Mouse (Mus musculus) kidney, adult 18-20 months (tissue): Measurements from ENCODE around the gene B3gnt2.
"Not testable (repeated sequence)": the region's sequence is repeated elsewhere in the genome, so short reads cannot be mapped to it uniquely, and the experiment has no call there.

Experiments used
- DNase-seq: peaks from one replicate; pipeline ENCODE4 v3.0.0; 2021

B3gnt2 gene

DNA sequence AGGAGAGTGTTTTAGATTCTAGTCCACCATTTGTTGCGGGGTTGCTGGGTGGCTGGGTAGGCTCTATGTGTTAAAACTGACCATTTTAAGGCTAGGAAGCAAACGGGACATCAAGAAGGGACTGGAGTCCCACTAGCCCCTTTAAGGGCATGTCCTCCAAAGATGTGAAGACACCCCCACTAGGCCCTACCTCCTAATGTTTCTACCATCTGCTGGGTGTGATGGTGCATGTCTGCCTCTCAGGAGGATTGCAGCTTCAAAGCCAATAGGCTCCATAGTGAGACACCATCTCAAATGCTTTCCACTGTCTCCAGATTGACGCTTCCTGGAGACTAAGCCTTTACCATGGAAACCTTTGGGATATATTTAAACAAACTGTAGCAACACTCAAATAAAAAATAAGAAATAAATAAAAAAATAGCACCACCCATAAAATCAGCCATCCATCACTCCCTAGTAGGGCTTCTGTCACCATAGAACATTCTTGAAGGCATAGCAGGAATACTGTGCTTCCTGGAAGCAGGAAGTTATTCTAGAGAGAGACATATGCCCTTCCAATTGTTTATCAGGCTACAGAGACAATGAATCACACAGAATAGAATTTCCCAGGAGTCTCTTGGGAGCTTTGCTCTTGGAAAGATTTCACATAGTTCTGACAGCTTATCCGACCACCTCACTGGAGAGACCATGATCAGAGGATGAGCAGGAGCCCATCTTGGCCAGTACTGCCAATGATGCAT is 97.0 kb downstream of the B3gnt2 start:
- no peak for DNase-seq

DNA sequence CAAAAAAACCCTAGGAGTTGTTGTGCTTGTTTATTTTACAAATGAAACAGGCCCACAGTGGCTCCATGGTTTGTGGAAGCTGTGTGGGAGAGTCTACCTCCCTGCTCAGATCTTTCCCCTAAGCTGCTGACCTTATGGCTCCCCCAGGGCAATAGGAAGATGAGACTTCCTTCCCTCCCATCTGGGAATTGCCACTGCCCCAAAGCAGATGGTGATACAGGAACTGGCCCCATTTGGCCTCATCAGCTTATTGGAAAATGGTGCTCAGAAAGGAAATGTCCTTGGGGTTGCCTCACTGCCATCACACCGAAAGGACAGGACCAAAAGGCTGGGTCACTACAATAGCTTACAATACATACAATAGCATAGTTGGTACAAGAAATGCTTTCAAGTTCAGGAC is 97.7 kb downstream of the B3gnt2 start:
- DNase-seq = no peak

DNA sequence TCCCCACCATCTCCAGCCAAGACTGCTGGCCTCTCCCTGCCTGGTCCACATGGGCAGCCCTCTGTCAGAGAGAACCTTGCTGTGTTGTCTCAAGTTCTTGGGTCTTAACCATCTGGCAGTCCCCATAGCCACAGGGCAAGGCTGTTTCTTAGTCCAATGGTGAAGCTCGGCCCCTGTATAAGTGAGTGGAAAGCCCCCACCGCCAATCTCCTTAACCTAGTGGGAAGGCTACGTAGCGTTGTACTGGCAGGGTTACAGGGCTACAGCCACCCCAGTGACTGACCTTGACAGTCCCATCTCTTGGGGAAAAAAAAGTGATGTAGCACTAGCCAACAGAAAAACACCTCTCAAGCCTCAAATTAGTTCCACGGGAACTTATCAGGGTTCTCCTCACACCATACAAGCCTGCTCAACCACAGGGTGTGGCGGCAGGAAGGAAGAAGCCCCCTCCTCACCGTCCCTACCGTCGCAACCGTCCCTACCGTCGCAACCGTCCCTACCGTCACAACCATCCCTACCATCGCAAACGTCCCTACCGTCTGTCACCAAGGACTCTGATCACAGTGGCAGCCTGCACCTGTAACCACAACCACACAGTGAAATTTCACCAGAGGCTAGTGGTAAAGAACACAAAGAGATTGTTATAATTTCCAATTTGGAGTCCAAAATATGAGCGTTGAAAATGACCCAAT is 98.4 kb downstream of the B3gnt2 start:
- no peak for DNase-seq

DNA sequence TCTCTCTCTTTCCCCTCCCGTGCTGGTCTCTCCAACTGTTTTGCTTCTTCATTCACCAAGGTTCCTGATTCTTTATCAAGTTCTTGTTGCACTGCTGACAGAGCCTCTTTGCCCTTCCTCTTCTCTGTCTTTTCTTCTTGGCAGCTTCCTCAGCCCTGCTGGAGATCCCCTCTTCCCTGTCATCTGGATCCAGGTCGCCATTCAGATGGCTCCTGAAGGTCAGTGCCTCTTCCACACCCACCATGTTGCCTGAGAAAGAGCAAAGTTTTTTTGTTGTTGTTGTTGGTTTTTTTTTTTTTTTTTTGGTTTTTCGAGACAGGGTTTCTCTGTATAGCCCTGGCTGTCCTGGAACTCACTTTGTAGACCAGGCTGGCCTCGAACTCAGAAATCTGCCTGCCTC is 101.0 kb downstream of the B3gnt2 start:
- DNase-seq = no peak

DNA sequence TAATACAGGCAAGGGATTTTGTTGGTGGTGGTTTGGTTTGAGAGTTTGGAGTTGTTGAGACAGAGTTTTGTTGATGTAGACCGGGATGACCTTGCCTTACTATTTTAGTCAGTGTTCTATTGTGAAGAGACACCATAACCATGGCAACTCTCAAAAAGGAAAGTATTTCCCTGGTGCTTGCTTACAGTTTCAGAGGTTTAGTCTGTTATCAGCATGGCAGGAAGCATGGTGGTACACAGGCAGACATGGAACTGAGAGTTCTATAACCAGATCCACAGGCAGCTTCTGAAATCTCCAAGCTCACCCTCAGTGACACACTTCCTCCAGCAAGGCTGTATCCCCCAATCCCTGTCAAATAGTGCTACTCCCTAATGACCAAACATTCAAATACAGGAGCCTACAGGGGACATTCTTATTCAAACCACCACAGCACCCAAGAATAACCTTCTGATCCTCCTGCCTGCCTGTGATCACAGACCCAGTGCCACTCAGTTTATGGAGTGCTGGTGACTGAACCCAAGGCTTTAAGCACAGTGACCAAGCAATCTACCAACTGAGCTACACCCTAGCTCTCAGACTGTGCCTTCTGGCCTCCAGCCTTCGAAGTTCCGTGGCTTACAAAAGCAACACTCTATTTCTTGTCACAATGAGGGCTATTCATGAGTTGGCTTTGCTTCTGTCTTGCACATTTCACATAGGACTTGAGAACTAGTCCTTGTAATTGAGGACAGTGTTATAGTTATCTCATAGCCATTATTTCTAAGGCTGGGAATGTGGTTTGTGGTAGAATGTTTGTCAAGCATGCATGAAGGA is 104.4 kb downstream of the B3gnt2 start:
- DNase-seq = no peak

DNA sequence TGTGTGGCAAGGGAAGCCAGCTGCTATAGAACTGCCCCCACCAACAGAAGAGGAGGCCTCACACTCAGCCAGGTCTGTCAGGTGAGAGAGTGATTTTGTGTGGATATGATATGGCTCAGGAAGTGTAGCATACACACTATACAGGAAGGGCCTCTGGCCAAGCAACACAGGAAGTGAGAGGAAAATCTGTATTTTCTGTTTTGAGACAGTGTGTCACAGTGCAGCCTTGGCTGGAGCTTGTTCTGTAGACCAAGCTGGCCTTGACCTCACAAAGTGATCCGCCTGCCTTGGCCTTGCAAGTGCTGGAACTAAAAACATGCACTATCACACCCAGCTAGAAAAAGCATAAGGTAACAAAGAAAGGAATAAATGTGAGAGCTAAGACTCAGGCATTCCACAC is 105.6 kb downstream of the B3gnt2 start:
- no peak for DNase-seq

DNA sequence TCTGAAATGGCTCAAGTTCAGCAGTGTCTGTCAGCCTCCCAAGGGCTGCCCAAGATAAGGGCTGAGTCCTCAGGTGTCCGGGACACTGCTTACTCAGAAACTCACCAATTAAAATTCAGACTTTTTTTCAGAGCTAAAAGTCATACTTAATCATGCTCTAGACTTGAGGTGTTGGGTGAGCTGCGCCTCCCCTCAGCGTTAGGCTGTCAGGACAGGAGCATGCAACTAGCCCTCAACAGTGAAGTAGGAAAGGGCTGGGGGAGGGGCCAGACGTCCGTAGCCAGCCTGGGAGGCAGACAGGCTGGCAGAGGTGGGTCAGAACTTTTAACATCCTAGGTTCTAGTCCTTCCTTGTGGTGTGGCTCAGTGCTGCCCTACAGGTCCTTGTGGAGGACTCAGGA is 108.2 kb downstream of the B3gnt2 start:
- no peak for DNase-seq

DNA sequence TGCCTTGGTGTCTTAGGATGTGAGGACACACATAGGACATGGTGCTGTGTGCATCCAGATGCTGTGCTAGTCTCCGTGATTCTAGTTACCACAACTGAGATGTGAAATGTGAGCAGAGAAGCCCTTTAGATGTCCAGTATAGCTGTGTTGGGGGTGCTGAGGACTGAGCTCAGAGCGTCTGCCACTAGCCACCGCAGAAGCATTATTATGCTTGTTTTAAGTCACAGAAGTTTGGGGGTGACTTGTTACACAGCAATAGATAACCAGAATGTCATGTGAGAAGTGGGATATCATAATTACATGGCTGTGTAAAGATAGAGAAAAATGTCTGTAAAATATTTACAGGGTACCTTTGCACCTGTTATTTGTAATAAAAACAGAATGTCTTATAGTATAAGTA is 109.2 kb downstream of the B3gnt2 start:
- no peak for DNase-seq

DNA sequence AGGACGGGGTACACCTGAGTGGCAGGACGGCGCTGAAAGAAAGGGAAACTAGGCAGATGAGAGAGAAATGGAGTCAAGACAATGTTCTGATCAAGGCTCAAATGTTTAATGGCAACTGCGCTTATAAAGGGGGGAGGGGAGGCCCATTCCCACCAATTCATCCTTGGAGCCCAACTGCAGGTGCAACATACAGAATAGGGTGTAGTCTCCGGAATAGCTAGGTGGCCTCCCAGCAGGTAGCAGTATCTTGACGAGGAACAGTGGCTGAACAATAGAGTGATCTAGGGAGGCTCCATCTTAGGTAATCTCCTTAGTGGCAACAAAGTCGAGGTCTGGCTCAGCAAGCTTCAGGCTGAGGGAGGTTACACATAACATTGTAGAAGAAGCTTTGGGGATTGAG is 113.4 kb downstream of the B3gnt2 start:
- no peak for DNase-seq

DNA sequence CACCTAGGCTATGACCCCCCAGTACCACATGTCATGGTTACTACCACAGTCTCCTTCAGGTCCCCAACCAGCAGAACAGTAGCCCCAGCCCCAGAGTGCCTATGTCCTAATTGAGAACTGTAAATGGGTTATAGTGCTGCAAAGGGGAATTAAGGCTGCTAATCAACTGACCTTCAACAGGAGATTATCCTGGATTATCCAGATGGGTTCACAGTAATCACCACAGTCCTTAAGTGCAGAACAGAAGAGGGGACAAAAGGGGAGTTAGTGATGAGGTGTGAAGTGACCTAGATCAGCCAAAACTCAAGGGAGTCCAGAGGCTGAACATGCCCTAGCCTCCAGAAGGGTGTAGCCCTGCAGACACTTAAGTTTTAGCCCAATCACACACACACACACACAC is 115.4 kb downstream of the B3gnt2 start:
- no peak for DNase-seq

DNA sequence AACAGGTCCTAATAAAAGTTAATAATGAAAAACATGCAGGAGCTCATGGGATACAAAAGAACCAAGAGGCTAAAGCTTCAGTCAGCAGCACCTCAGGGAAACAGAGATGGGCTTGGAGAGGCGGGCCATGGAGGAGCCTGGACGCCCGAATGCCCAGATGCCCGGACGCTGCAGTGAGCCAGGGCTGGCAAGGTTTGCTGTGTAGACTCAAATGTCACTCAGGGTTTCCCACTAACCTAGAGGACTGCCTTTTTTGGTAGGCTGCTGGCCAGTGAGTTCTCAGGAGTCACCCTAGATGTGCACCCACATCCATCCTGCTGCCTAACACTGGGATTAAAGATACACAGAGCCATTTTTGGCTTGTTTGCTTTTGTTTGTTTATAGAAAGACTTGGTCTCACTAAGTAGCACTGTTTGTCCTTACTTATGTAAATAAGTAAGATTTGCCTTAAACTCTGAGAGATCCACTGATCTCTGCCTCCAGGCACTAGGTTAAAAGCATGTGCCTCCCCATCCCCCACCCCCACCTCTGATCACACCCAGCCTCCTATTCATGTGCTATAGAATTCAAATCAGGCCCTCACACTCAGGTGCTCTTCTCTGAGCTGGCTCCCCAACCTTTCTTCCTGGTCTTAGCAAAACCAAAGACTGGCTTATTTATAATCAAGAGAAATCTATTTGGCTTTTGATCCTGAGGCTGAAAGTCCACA is 117.0 kb downstream of the B3gnt2 start:
- no peak for DNase-seq

DNA sequence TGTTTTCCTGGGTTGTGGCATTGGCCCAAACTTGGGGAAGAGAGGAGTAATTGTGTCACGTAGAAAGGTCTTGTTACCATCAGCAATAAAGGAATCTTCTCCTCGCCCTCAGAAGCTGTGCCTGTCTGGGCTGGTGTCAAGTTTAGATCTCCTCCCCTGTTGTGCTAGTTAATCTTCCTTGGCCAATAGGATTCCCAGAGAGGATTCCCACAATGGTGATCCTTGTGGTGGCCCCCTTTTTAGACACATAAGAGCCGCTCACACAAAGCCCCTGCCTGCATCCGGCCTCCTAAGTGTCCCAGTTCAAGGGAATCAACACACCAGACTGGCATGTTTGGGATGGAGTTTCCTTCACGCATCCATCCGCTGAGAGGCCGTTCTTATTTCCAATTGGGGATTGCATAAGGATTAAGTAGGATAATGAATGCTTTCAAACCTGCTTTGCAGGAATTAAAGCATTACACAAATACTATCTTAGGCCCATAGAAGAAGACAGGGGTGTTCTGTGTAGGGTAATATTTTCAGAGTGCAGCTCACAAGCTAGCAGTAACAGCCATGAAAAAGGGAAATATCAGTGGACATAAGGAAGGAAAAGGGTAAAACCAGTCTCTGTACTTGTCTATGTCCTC is 118.6 kb downstream of the B3gnt2 start:
- DNase-seq = no peak

DNA sequence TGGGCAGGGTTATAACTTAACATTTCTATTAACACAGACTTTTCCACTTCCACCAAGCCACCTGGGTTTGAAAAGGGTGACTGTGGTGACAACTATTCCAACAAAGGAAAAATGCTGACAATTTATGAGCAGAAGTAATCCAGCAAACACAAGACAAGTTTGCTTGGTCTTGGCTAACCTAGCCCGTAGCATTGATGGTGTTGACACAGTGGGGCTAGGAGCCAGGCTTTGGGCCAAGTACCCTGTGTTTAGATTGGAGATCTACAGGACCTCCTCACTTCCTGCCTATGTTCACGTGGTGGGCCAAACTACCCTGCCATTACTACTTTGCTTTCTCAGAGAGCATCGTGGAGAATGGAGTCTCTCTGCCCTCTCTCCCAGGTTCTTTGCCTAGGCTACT is 119.3 kb downstream of the B3gnt2 start:
- no peak for DNase-seq

DNA sequence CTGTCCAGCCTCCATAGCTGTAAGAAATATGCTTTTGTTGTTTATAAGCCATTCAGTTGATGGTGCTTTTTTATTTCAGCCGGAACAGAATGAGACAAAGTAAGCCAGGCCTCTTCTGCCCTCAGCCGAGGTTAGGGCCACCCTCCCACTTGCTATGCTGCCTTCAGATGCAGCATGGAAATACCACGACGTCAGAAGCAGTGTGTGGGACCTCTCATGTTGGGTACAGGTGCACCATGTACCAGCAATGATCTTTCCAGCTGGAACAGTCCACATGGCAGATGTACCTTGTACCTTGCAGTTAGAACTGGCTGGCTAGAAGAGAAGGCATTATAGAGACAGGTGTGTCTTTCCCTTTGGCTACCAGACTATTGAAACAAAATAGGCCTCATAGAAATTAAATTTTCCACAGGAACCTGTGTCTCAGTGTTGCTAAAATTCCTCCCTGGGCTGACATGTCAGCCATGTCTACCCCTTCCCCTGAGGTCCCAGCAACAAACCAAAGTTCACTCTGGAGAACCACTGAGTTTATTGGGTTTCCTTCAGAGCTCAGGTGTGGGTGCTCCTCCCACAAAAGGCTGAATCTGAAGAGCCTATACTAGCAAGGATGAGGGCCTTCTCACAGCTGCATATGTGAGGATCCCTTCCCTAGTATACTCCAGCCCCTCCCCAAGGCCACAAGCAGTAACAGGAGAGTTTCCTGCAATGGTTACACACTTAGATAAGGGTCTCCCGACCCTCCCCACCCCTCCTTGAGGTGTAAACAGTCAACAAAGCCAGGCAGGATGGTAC is 121.1 kb downstream of the B3gnt2 start:
- no peak for DNase-seq

DNA sequence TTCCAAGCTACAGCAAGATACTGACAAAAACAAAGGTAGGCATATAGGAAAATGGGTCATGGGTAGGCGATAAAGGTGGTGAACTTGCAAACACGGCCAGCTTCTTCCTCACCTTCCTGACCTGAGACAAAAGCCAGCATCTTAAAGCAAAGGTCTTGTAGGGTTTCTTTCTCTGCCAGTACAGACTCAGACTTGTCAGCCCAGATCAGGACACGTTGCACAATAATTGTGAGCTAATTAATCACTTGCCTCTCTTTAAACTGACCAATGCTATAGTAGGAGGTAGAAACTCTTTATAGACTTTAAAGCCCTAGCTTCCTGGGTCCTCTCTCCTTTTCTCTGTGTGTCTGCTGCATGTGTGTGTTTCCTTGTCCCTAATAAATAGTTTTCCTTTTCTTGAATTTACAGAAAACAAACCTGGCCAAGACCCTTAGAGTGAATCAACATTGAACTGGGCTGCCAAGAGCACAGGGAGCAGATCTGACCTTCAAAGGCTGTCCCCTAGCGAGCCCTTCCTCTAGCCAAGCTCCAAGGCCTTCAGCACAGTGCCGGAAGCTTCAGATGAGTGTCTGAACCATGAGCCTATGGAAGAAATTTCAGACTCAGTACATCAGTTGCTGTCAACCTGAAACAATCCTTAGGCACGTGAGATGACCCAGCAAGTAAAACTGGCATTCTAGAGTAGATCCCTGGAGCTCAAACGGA is 124.1 kb downstream of the B3gnt2 start:
- DNase-seq = no peak

DNA sequence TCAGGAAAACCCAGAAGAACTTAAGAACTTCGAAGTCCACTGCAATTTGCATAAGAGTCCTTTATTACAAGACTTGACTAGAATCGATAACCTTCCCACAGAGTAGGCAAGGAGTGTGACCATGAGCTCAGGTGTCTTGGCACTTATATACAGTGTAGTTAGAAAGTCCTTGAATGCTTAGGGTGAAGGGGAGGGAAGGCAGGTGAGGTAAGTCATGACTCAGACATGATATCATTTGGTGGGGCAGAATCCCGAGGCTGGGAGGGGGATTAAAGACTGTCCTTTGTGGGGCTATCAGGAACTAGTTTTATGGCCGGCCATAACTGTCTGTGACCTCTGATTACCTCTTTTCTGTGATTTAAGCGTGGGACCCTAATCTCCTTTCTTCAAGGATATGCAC is 125.6 kb downstream of the B3gnt2 start:
- not testable (repeated sequence) for DNase-seq

DNA sequence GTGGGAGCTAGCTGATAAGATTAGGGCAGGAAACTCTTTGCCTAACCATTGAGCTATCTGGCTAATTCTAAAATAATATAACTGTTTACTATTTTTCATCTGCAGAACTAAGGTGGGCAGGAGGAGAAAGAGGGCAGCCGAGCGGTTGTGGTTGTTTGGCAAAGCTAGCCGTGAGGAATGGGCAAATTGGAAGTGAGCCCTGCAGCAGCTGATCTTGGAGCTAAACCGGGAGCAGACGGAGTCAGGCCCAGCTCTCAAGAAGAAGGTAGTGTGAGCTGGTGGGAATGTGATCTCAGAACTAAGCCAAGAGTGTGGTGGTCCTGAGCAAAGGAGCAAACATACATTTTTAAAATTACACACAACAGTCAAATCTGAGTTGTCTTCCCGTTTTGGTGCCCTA is 126.8 kb downstream of the B3gnt2 start:
- no peak for DNase-seq

DNA sequence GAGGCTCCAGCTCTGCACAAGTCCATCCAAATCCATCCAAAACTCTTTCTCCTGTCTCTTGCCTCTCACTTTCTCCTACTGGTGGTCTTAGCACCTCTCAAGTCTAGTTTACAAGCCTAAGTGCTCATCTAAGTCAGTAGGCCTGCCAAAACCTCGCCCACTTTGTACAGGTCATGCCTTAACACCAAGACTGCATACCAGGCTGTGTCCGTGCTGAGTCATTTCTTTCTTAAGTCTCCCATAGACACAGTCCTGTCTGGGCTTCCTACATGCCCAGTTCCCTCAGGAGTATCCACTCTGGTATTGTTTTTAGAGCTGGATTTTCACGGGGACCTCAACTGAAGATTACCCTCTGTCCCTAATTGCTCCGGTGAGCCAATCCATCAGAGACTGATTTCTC is 127.9 kb downstream of the B3gnt2 start:
- DNase-seq = no peak

DNA sequence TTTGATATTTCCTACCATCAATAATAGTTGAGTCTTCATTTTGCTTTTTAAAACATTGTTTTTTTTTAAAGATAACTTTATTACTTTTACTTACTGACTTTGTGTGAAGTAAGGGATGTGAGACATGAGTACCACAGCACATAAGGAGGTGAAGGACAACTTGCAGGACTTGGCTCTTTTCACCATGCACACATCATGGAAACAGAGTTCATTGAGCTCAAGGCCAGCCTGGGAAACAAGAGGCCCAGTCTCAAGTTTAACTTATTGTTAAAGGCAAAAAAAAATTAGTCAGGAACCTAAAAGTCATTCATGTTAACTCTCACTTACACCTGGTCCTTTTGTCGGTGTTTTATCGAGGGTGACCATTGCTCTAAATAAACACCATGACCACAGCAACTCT is 137.7 kb downstream of the B3gnt2 start:
- DNase-seq = no peak

DNA sequence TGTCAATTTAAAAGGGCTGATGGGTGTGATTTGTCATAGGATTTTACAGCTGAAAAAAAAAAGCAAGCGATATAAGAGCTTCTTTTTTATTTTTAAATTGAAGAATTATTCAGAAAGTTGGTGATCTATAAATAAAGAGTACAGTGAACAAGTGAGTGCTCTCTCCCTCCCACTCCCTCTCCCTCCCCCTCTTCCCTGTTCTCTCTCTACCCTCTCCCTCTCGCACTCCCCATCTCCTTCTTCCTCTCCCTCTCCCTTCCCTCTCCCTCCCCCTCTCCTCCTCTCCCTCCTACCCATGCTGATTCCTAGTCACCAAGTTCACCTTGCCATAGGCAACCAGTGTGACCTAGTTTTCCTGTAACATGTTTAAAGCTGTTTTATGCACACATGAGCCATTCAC is 140.7 kb downstream of the B3gnt2 start:
- no peak for DNase-seq

DNA sequence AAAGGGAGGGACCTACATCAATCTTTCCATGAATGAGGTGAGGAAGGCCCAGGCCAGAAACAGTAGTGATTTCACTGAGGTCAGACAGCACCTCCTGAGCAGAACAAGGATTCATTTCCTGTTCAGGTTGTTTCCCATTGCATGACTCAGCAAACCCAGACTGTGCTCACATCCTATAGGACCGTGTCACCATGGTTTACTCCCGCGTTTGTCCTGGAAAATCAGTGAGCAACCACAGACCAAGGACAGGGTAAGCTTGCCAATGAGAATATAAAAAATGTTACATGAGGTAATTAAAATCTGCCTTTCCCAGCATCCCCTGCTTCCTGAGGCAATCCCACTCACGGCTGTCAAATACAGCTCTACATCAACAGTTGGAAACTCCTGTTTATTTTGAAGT is 141.2 kb downstream of the B3gnt2 start:
- DNase-seq = no peak
